Mouse (Mus musculus): ENCODE results near the gene Ifitm10.
"Not testable (repeated sequence)": the region's sequence is repeated elsewhere in the genome, so short reads cannot be mapped to it uniquely, and the experiment has no call there.

Gene Ifitm10

DNA sequence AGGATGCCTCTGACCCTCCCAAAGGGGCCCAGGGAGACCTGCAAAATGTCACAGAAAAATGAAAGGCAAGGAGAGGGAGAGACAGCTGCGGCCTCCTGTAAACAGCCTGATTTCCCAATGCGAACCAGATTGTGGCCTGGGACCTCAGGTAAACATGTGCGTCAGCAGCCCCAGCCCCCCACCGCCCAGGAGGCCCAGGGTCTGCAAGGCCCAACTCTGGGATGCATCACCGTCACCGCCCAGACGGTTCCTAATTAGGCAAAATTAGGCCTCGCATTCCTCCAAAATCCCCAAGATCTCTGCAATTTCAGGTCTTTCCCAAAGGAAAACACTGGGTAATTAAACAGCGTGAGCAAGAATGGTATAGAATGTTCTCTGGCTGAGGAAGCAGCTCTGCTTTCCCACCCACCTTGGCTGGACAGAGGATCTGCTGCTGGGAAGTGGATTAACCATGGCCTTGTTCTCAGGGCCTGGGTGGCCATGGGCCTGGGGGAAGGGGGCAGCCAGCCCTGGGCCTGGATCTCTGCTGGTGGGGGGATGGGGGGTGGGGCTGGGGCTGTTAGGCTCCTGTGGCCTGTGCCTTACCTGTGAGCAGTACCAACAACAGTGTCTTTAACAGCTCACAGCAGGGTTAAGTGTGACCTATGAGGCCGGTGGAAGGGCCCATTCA, 51.8 kb downstream of the Ifitm10 start:
- not testable (repeated sequence) for DNase-seq (ENCODE audit: low read depth, low spot score)

- no peak for DNase-seq (ENCODE audit: low read depth, low spot score)
Measured at GRCm38 (mm10) chr7:142320906-142321305, 52.6 kb downstream of the Ifitm10 start.

- no peak for DNase-seq (ENCODE audit: low read depth, low spot score)
Measured at GRCm38 (mm10) chr7:142319124-142319523, 54.4 kb downstream of the Ifitm10 start.

DNA sequence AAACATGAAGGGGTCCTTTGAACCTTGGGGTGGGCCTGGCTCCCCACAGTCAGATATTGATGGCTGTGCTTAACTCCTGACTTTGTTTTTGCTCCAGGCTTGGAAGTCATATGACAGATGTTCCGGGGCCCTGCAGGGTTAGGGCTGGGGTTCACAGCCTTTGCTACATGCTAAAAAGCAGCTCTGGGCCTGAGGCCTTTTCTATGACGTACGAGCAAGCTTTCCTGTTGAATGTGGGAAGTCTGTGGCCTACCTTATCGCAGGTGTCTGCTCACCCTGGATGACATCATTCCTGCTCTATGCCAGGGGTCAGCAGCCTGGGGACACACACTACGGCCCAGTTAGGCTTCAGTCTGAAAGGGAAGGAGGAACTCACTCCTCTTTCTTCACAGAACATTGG, 56.3 kb downstream of the Ifitm10 start:
- no peak for DNase-seq (ENCODE audit: low read depth, low spot score)

GRCm38 (mm10) chr7:142316558-142316957, 57.0 kb downstream of the Ifitm10 start:
- DNase-seq (ENCODE audit: low read depth, low spot score), result peak; percentile 24

DNA sequence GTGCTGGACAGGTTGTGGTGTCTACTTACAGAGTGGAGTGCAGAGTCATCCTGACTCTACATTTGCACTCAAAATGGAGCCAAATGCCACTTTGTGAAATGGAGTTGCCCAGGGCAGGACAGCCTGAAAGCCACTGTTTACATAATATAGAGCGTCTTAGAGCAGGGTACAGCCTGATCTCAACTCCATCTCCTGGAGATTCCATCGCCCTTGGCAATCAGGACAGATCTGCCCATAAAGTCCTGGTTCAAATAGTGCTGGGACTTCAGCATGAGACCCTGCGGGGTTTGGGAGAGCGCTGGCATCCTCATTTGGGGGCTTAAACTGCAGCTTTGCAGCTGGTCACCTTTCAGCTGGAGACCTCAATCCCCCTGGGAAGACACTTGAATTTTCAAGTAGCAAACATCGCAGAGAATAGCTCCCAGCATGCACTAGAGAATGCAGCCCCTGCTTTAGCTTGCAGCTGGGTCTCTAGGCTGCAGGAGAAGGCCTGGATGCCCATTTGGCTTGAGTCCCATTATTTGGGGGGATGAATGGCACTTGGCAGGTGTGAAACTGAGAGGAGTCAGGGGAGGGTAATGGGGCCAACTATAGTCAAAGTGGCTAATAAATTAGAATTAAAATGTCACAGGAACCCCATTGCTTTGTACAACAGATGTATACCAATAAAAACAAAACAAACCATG, 58.8 kb downstream of the Ifitm10 start:
- DNase-seq (ENCODE audit: low read depth, low spot score), result no peak

DNA sequence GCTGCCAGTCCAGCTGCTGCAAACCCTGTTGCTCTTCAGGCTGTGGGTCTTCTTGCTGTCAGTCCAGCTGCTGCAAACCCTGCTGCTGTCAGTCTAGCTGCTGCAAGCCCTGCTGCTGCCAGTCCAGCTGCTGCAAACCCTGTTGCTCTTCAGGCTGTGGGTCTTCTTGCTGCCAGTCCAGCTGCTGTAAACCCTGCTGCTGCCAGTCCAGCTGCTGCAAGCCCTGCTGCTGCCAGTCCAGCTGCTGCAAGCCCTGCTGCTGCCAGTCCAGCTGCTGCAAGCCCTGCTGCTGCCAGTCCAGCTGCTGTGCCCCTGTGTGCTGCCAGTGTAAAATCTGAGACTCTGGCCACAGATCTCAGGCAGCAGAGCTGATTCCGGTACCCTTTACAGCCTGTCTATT, 69.6 kb downstream of the Ifitm10 start:
- not testable (repeated sequence) for DNase-seq (ENCODE audit: low read depth, low spot score)

DNA sequence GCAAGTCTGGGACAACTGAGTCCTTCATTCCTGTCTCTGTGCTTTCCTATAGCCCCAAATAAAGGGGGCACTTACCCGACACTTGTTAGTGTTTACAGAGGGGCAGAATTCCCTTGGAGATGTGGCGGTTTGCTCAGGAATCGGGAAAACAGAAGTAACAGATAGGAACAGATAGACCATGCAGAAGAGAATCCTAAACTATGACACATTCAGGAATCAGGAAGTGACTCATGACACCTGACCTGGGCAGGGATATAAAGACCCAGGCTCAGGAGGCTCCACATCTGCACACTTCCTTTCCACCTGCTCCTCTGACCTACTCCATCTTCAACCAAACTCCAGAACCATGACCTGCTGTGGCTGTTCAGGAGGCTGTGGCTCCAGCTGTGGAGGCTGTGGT, 70.3 kb downstream of the Ifitm10 start, which contains the start of gene Krtap5-4:
Gene Krtap5-4, plus strand, starts transcription at position 301 of the 400 bp plus-strand sequence.
- no peak for DNase-seq (ENCODE audit: low read depth, low spot score)

- not testable (repeated sequence) for DNase-seq (ENCODE audit: low read depth, low spot score)
Measured at GRCm38 (mm10) chr7:142297018-142297417, 76.5 kb downstream of the Ifitm10 start, which contains the start of gene Krtap5-1. Gene Krtap5-1, minus strand, starts transcription at chr7:142297118.

GRCm38 (mm10) chr7:142296108-142296507, 77.4 kb downstream of the Ifitm10 start:
- not testable (repeated sequence) for DNase-seq (ENCODE audit: low read depth, low spot score)

- no peak for DNase-seq (ENCODE audit: low read depth, low spot score)
Measured at GRCm38 (mm10) chr7:142295418-142295817, 78.1 kb downstream of the Ifitm10 start.

DNA sequence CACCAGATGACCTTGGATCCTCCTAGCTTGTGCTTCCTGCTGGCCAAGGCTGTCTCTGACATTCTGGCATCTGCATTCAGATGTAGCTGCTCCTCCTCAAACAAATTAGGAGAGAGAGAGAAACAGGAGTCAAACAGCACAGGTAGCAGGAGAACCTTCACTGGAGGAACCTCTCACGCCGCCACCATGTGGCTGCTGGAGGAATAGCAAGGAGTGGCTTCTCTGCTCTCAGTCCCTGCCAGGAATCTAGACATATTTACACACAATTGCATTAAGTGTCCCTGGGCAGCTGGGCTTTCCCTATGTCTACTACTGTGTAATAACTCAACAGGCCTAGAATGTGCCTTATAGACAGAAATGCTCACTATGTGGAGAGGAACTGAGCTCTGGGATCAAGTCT, 79.7 kb downstream of the Ifitm10 start:
- DNase-seq (ENCODE audit: low read depth, low spot score), result not testable (repeated sequence)

GRCm38 (mm10) chr7:142285910-142286612, 87.5 kb downstream of the Ifitm10 start:
- DNase-seq (ENCODE audit: low read depth, low spot score), result not testable (repeated sequence)

DNA sequence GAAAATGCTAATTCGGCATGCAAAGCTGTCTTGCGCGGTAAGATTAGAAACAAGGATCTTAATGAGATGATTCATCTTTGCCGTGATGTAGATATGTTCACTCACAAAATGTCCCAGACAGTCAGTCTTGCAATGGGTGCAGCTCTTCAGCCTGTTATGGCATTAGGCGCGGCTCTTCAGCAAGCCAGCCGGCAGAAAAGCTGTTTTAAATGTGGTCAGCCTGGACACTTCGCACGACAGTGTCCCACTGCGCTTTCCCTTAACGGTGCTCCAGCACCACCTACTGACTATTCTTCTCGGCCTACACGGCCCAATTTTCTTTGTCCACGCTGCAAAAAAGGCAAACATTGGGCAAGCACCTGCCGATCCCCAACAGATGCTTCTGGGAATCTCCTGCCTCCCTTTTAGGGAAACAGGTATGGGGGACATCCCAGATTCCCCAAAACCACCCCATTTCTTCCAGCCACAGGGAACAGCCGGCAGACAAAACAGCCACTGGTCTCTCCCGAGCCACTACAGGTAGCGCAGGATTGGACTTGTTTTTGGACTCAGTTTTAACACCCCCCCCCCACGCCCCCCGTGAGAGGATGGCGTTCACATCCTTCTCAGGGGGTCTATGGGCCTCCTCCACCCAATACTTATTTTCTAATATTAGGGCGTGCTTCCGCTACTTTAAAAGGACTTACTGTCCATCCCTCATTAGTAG, 88.3 kb downstream of the Ifitm10 start:
- no peak for DNase-seq (ENCODE audit: low read depth, low spot score)

DNA sequence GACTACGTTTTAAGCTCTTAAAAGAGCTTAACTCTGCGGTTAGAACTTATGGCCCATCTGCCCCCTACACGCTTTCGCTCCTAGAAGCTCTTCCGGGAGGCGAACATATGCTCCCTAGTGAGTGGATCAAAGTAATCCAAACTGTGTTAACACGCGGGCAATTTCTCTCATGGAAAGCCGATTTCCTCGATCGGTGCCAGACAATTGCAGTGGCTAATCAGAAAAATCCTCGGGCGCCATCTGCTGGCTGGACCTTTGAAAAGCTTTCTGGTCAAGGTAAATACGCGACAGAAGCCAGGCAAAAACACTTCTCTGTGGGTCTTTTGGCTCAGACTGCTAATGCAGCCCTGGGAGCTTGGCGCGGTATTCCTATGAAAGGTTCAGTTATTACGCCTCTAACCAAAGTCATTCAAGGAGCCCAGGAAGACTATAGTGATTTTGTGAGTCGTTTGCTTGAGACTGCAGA, 88.9 kb downstream of the Ifitm10 start:
- peak; percentile 30 for DNase-seq (ENCODE audit: low read depth, low spot score)

- DNase-seq (ENCODE audit: low read depth, low spot score), result no peak
Measured at GRCm38 (mm10) chr7:142284023-142284591, 89.4 kb downstream of the Ifitm10 start.

DNA sequence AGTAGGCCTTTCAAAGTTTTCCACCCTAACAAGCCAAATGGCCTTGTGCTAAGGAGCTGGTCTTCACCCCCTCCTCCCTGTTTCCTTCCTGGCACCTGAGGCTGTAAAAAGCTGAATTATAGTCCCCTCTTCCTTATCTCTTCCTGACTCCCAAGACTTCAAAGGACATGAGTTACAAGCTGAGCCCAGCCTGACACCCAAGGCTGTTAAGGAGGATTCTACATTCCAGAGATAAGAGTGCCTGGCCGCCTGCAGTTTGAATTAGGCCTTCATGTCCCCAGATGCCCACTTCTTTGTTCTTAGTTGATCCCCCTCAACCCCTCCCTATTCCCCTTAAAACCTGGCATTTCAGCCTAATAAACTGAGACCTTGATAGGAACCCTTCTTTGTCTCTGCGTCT, 90.7 kb downstream of the Ifitm10 start:
- DNase-seq (ENCODE audit: low read depth, low spot score), result not testable (repeated sequence)

GRCm38 (mm10) chr7:142279291-142279690, 94.3 kb downstream of the Ifitm10 start:
- not testable (repeated sequence) for DNase-seq (ENCODE audit: low read depth, low spot score)

DNA sequence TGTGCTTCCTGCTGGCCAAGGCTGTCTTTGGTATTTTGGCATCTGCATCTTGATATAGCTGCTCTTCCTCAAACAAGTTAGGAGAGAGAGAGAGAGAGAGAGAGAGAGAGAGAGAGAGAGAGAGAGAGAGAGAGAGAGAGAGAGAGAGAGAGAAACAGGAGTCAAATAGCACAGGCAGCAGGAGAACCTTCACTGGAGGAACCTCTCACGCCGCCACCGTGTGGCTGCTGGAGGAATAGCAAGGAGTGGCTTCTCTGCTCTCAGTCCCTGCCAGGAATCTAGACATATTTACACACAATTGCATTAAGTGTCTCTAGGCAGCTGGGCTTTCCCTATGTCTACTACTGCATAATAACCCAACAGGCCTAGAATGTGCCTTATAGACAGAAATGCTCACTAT, 95.4 kb downstream of the Ifitm10 start:
- not testable (repeated sequence) for DNase-seq (ENCODE audit: low read depth, low spot score)

All from c-Kit-negative CD71-positive TER-119-positive erythroid progenitor cells, embryonic 14.5 days (primary cell).